Mouse (Mus musculus) liver, embryonic 14.5 days (tissue): ENCODE data around the gene Vipr1. TPM values are rescaled to one million over a fixed set of nuclear protein-coding genes. Genes with fewer than 3 reads are reported as not detected.

Experiments
- ATAC-seq: fragments of 200-750 bp; cut with Nextera tagmentation; 2 replicates; pipeline ENCODE4 v1.8.0; 2017; ENCODE audit warnings: moderate number of reproducible peaks, mild to moderate bottlenecking, moderate library complexity; ENCODE audit not compliant: insufficient read depth
- DNase-seq, 3 experiments: peaks; one replicate each; pipeline ENCODE4 v3.0.0-alpha.2; 2012 to 2013; ENCODE audit warnings: low read depth in 3 of 3, low spot score in 3 of 3
- H3K27ac ChIP-seq: fragments of 300-500 bp; sonication (generic); 2 replicates; pipeline ENCODE4 v1.5.1; 2014; ENCODE audit warnings: moderate library complexity, mild to moderate bottlenecking, control low read depth, inconsistent platforms
- H3K27me3 ChIP-seq: fragments of 300-500 bp; sonication (generic); 2 replicates; pipeline ENCODE4 v1.6.1; 2014; ENCODE audit warnings: mild to moderate bottlenecking, low read length, moderate library complexity; ENCODE audit not compliant: control insufficient read depth, insufficient read depth
- H3K36me3 ChIP-seq: fragments of 300-500 bp; sonication (generic); replicated peaks from 2 replicates; pipeline ENCODE4 v1.6.1; 2014; ENCODE audit warnings: low read depth; ENCODE audit not compliant: control insufficient read depth, insufficient read depth
- H3K4me1 ChIP-seq, 2 experiments: fragments of 200-500 bp in 1 of 2; fragments of 300-500 bp in 1 of 2; sonication (generic) in 1 of 2; replicated peaks; 2 replicates each; pipeline ENCODE4 v1.6.1; 2012 to 2014; ENCODE audit warnings: antibody characterized with exemption in 1 of 2, inconsistent platforms in 1 of 2, low read length in 1 of 2; ENCODE audit not compliant: control insufficient read depth in 2 of 2, insufficient read depth in 2 of 2
- H3K4me2 ChIP-seq: fragments of 300-500 bp; sonication (generic); 2 replicates; pipeline ENCODE4 v1.6.1; 2014; ENCODE audit warnings: low read depth, mild to moderate bottlenecking, control low read depth, moderate library complexity
- H3K4me3 ChIP-seq, 2 experiments: fragments of 200-500 bp in 1 of 2; fragments of 300-500 bp in 1 of 2; sonication (generic) in 1 of 2; 2 replicates each; pipeline ENCODE4 v1.5.1; 2012 to 2014; ENCODE audit warnings: low read depth in 2 of 2, low read length in 2 of 2, mild to moderate bottlenecking in 2 of 2, control low read depth in 1 of 2, inconsistent platforms in 1 of 2, moderate library complexity in 1 of 2; ENCODE audit not compliant: insufficient read depth in 1 of 2
- H3K9ac ChIP-seq: fragments of 300-500 bp; sonication (generic); replicated peaks from 2 replicates; pipeline ENCODE4 v1.6.1; 2014; ENCODE audit warnings: mild to moderate bottlenecking, control low read depth, moderate library complexity
- H3K9me3 ChIP-seq: fragments of 300-500 bp; sonication (generic); 2 replicates; pipeline ENCODE4 v1.6.1; 2016; ENCODE audit warnings: low read length, mixed read lengths; ENCODE audit not compliant: control insufficient read depth
- CTCF ChIP-seq: IDR thresholded peaks from 2 replicates; pipeline ENCODE4 v1.5.1; 2016; ENCODE audit warnings: antibody characterized with exemption, low read depth, control low read depth
- EP300 ChIP-seq: IDR thresholded peaks from 2 replicates; pipeline ENCODE4 v1.6.1; 2016; ENCODE audit warnings: antibody characterized with exemption, low read depth
- WGBS: fragments of 180-500 bp; shearing (Covaris S2); extraction: QIAGEN DNeasy Blood & Tissue Kit; methylation state at CpG from one replicate; pipeline ENCODE4 v1.1.7; 2014; ENCODE audit not compliant: insufficient replicate concordance; 5-methylcytosine and 5-hydroxymethylcytosine counted together
- polyA plus RNA-seq, 2 experiments: library from polyadenylated mRNA; depleted of rRNA in 1 of 2; stranded (reverse) in 1 of 2; unstranded in 1 of 2; fragments of >200 nt; fragmentation: Nextera tagmentation in 1 of 2; extraction: Ambion mirVana in 1 of 2; gene quantifications; 2 replicates each; pipeline versions ENCODE4 v1.2.1 to v1.2.3; 2012 to 2014

Vipr1 gene
- polyA plus RNA-seq, 2 experiments, result 0.26 to 0.46 TPM

GRCm38 (mm10) chr9:121619441-121619840 is 23.1 kb upstream of the Vipr1 start:
- DNase-seq (no peak), ATAC-seq (no peak)
- no peak overlapping the region for H3K9ac ChIP-seq
- TF ChIP-seq CTCF, result no peak
- TF ChIP-seq EP300, result no peak
- H3K27ac ChIP-seq, result no peak overlapping the region
- no peaks in the 10 kb centered on the region for H3K4me1 ChIP-seq
- no peak overlapping the region for H3K4me3 ChIP-seq
- H3K4me2 ChIP-seq, result no peak overlapping the region
- 30% methylated on average over 7 of the region's 7 CpGs for WGBS
- H3K36me3 ChIP-seq, result no peaks in the 10 kb centered on the region
- no peaks in the 10 kb centered on the region for H3K27me3 ChIP-seq
- no peaks in the 10 kb centered on the region for H3K9me3 ChIP-seq

GRCm38 (mm10) chr9:121623235-121623634 is 19.3 kb upstream of the Vipr1 start:
- Histone ChIP-seq H3K27me3 (no peaks in the 10 kb centered on the region), H3K9ac (no peak overlapping the region), H3K36me3 (no peaks in the 10 kb centered on the region), H3K27ac (no peak overlapping the region), H3K4me1 (no peaks in the 10 kb centered on the region), H3K9me3 (no peaks in the 10 kb centered on the region), H3K4me2 (no peak overlapping the region), H3K4me3 (no peak overlapping the region)
- no peak for ATAC-seq
- TF ChIP-seq CTCF (no peak), EP300 (no peak)
- DNase-seq, result no peak
- 50% methylated on average over 4 of the region's 4 CpGs for WGBS

GRCm38 (mm10) chr9:121624920-121625319 is 17.6 kb upstream of the Vipr1 start:
- DNase-seq (no peak), ATAC-seq (no peak)
- H3K4me3 ChIP-seq, result no peak overlapping the region
- TF ChIP-seq EP300, result no peak
- TF ChIP-seq CTCF, result no peak
- H3K27ac ChIP-seq, result no peak overlapping the region
- H3K4me1 ChIP-seq, result no peaks in the 10 kb centered on the region
- H3K9ac ChIP-seq, result no peak overlapping the region
- H3K4me2 ChIP-seq, result no peak overlapping the region
- 54% methylated on average over 2 of the region's 2 CpGs for WGBS
- no peaks in the 10 kb centered on the region for H3K9me3 ChIP-seq
- H3K36me3 ChIP-seq, result no peaks in the 10 kb centered on the region
- H3K27me3 ChIP-seq, result no peaks in the 10 kb centered on the region

- WGBS, result 68% methylated on average over 1 of the region's 1 CpGs
- Histone ChIP-seq H3K9me3 (no peaks in the 10 kb centered on the region), H3K4me3 (no peak overlapping the region), H3K36me3 (no peaks in the 10 kb centered on the region), H3K27me3 (no peaks in the 10 kb centered on the region), H3K4me1 (no peaks in the 10 kb centered on the region), H3K4me2 (no peak overlapping the region), H3K9ac (no peak overlapping the region), H3K27ac (no peak overlapping the region)
- no peak for DNase-seq
- ATAC-seq, result no peak
- no peak for TF ChIP-seq CTCF
- no peak for TF ChIP-seq EP300
These were observed 11.9 kb upstream of the Vipr1 start for GRCm38 (mm10) chr9:121630627-121631026.

- DNase-seq (peak in 1 of 3 experiments; percentile 27), ATAC-seq (no peak)
- no peaks in the 10 kb centered on the region for H3K27me3 ChIP-seq
- WGBS, result 13% methylated on average over 4 of the region's 4 CpGs
- H3K4me3 ChIP-seq, result no peak overlapping the region
- H3K9ac ChIP-seq, result no peak overlapping the region
- TF ChIP-seq CTCF (no peak), EP300 (no peak)
- H3K27ac ChIP-seq, result no peak overlapping the region
- no peak overlapping the region for H3K4me2 ChIP-seq
- H3K36me3 ChIP-seq, result no peaks in the 10 kb centered on the region
- no peaks in the 10 kb centered on the region for H3K9me3 ChIP-seq
- no peaks in the 10 kb centered on the region for H3K4me1 ChIP-seq
These were observed 10.6 kb upstream of the Vipr1 start for GRCm38 (mm10) chr9:121631946-121632345.
